Mouse (Mus musculus) lung, embryonic 15.5 days (tissue): ENCODE data around the gene Dok7. TPM values are rescaled to one million over a fixed set of nuclear protein-coding genes. Genes with fewer than 3 reads are reported as not detected.

Experiments
- ATAC-seq: fragments of 200-750 bp; cut with Nextera tagmentation; 2 replicates; pipeline ENCODE4 v1.8.0; 2017; ENCODE audit warnings: moderate number of reproducible peaks, borderline replicate concordance; ENCODE audit not compliant: low FRiP score, low TSS enrichment; ENCODE audit errors: extremely low read depth
- H3K27ac ChIP-seq: fragments of 300-500 bp; sonication (generic); 2 replicates; pipeline ENCODE4 v1.5.1; 2015; ENCODE audit warnings: moderate library complexity, mild to moderate bottlenecking, inconsistent platforms
- H3K27me3 ChIP-seq: fragments of 300-500 bp; sonication (generic); 2 replicates; pipeline ENCODE4 v1.6.1; 2015; ENCODE audit warnings: inconsistent platforms
- H3K36me3 ChIP-seq: fragments of 300-500 bp; sonication (generic); 2 replicates; pipeline ENCODE4 v1.6.1; 2015; ENCODE audit warnings: inconsistent platforms
- H3K4me1 ChIP-seq: fragments of 300-500 bp; sonication (generic); 2 replicates; pipeline ENCODE4 v1.6.1; 2015; ENCODE audit warnings: inconsistent platforms
- H3K4me2 ChIP-seq: fragments of 300-500 bp; sonication (generic); 2 replicates; pipeline ENCODE4 v1.6.1; 2015; ENCODE audit warnings: inconsistent platforms, mild to moderate bottlenecking, moderate library complexity
- H3K4me3 ChIP-seq: fragments of 300-500 bp; sonication (generic); 2 replicates; pipeline ENCODE4 v1.5.1; 2015; ENCODE audit warnings: mild to moderate bottlenecking, inconsistent platforms
- H3K9ac ChIP-seq: fragments of 300-500 bp; sonication (generic); 2 replicates; pipeline ENCODE4 v1.6.1; 2015; ENCODE audit warnings: inconsistent platforms
- H3K9me3 ChIP-seq: fragments of 300-500 bp; sonication (generic); 2 replicates; pipeline ENCODE4 v1.6.1; 2016; ENCODE audit warnings: inconsistent platforms
- WGBS: fragments of 180-500 bp; shearing (Covaris S2); methylation state at CpG from one replicate; pipeline ENCODE4 v1.1.7; 2015; 5-methylcytosine and 5-hydroxymethylcytosine counted together
- polyA plus RNA-seq: library from polyadenylated mRNA; unstranded; fragments of >200 nt; fragmentation: Nextera tagmentation; extraction: Ambion mirVana; gene quantifications from 2 replicates; pipeline ENCODE4 v1.2.1, GENCODE M21; 2015

The Dok7 gene
- polyA plus RNA-seq, 1 experiment from 2014 or later: 2.6 TPM

DNA sequence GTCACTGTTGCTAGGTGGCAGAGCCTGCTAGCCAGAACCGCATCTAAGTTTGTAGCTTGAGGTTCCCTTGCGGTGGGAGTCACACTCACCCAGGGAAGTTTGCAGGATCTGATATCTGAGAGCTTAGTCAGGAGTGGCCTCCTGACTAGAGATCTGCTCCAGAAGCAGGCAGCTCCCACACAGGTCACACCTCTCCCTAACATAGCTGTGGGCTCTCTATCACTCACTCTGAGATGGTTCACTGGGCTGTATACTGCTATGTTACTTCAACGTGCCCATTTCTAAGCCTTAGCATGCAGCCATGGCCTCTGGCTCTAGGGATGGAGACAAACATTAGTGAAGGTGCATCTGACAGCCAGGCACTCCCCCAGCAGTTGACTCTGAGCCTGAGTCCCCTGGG lies 35.1 kb downstream of the Dok7 start:
- H3K9ac ChIP-seq: no peak overlapping the region
- no peaks in the 10 kb centered on the region for H3K9me3 ChIP-seq
- WGBS: 80% methylated on average over 3 of the region's 3 CpGs
- H3K4me3 ChIP-seq: no peak overlapping the region
- no peaks in the 10 kb centered on the region for H3K4me1 ChIP-seq
- peaks cover 46% of the 10 kb centered on the region for H3K36me3 ChIP-seq
- H3K4me2 ChIP-seq: no peak overlapping the region
- H3K27ac ChIP-seq: no peak overlapping the region
- ATAC-seq: no peak
- H3K27me3 ChIP-seq: no peaks in the 10 kb centered on the region

GRCm38 (mm10) chr5:35103086-35103485 lies 46.5 kb downstream of the Dok7 start:
- peaks cover 37% of the 10 kb centered on the region for H3K36me3 ChIP-seq
- ATAC-seq: no peak
- H3K27ac ChIP-seq: no peak overlapping the region
- H3K4me1 ChIP-seq: peaks cover 26% of the 10 kb centered on the region
- peak overlapping the region; percentile 83 for H3K4me2 ChIP-seq
- no peaks in the 10 kb centered on the region for H3K9me3 ChIP-seq
- no peaks in the 10 kb centered on the region for H3K27me3 ChIP-seq
- H3K9ac ChIP-seq: no peak overlapping the region
- H3K4me3 ChIP-seq: no peak overlapping the region
- WGBS: 62% methylated on average over 8 of the region's 8 CpGs

- WGBS: 38% methylated on average over 2 of the region's 2 CpGs
- Histone ChIP-seq H3K9ac (peak overlapping the region; percentile 19; the same call in 1 of the 2 replicates), H3K27me3 (no peaks in the 10 kb centered on the region), H3K27ac (no peak overlapping the region), H3K4me1 (peaks cover 26% of the 10 kb centered on the region), H3K4me3 (peak overlapping the region; percentile 58), H3K4me2 (peak overlapping the region; percentile 83), H3K36me3 (peaks cover 32% of the 10 kb centered on the region), H3K9me3 (no peaks in the 10 kb centered on the region)
- ATAC-seq: no peak
These were observed 47.0 kb downstream of the Dok7 start for GRCm38 (mm10) chr5:35103528-35103927.

- peak overlapping the region; percentile 40; the same call in 1 of the 2 replicates for H3K27ac ChIP-seq
- H3K36me3 ChIP-seq: peaks cover 24% of the 10 kb centered on the region
- H3K9me3 ChIP-seq: no peaks in the 10 kb centered on the region
- peaks cover 26% of the 10 kb centered on the region for H3K4me1 ChIP-seq
- H3K27me3 ChIP-seq: no peaks in the 10 kb centered on the region
- WGBS: 50% methylated on average over 8 of the region's 8 CpGs
- H3K9ac ChIP-seq: peak overlapping the region; percentile 19; the same call in 1 of the 2 replicates
- no peak for ATAC-seq
- peak overlapping the region; percentile 58 for H3K4me3 ChIP-seq
- H3K4me2 ChIP-seq: peak overlapping the region; percentile 83
These were observed 47.8 kb downstream of the Dok7 start for GRCm38 (mm10) chr5:35104183-35104959.

GRCm38 (mm10) chr5:35104960-35105921 lies 48.7 kb downstream of the Dok7 start, which contains the start of gene Lrpap1:
Gene Lrpap1 (minus strand): TSS chr5:35105766.
- Histone ChIP-seq H3K4me3 (peak within 1 kb of the TSS; percentile 58), H3K27me3 (no peaks in the 10 kb centered on the region)

DNA sequence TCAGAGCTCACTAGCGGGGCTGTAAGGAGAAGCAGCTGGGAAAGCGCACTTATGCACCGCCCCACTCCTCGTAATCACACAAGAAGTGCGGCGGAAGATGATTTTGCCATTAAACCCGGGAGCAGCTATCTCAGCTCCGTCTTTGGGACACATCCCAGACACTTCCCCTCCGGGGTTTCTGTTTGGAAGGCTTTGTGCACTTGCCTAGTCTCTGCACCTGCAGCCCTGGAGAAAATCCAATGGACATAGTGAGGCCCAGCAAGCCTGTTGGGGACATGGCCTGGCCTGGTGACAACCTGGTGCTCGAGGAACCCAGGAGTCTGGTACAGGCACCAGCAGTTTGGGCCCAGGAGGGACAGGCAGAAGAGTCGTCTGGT lies 49.3 kb downstream of the Dok7 start:
- Histone ChIP-seq H3K4me2 (peak overlapping the region; percentile 83), H3K27me3 (no peaks in the 10 kb centered on the region), H3K9ac (peak overlapping the region; percentile 35), H3K27ac (no peak overlapping the region; the same call in 1 of the 2 replicates), H3K36me3 (peaks cover 15% of the 10 kb centered on the region), H3K9me3 (no peaks in the 10 kb centered on the region), H3K4me3 (peak overlapping the region; percentile 58), H3K4me1 (peaks cover 26% of the 10 kb centered on the region)
- peak; percentile 57 for ATAC-seq
- WGBS: 7% methylated on average over 11 of the region's 11 CpGs

More at GRCm38 (mm10) chr5:35104960-35105921, 48.7 kb downstream of the Dok7 start, which contains the start of gene Lrpap1:
- WGBS: under 1% methylated on average over 39 of the region's 39 CpGs
- peaks cover 26% of the 10 kb centered on the region for H3K4me1 ChIP-seq
- peak within 1 kb of the TSS; percentile 83 for H3K4me2 ChIP-seq
- H3K36me3 ChIP-seq: peaks cover 21% of the 10 kb centered on the region
- peak; percentile 95 for ATAC-seq
- peak within 1 kb of the TSS; percentile 61 for H3K27ac ChIP-seq
- peak within 1 kb of the TSS; percentile 55 for H3K9ac ChIP-seq
- no peaks in the 10 kb centered on the region for H3K9me3 ChIP-seq

- H3K27me3 ChIP-seq: no peaks in the 10 kb centered on the region
- ATAC-seq: no peak
- H3K4me2 ChIP-seq: no peak overlapping the region
- H3K36me3 ChIP-seq: no peaks in the 10 kb centered on the region
- H3K4me1 ChIP-seq: no peaks in the 10 kb centered on the region
- 47% methylated on average over 4 of the region's 4 CpGs for WGBS
- H3K9ac ChIP-seq: no peak overlapping the region
- H3K27ac ChIP-seq: no peak overlapping the region
- no peak overlapping the region for H3K4me3 ChIP-seq
- no peaks in the 10 kb centered on the region for H3K9me3 ChIP-seq
These were observed 55.9 kb downstream of the Dok7 start for GRCm38 (mm10) chr5:35112444-35112843.

- Histone ChIP-seq H3K4me2 (no peak overlapping the region), H3K4me3 (no peak overlapping the region), H3K9me3 (no peaks in the 10 kb centered on the region), H3K9ac (no peak overlapping the region), H3K27me3 (no peaks in the 10 kb centered on the region; the same call in 1 of the 2 replicates), H3K36me3 (no peaks in the 10 kb centered on the region), H3K4me1 (no peaks in the 10 kb centered on the region), H3K27ac (no peak overlapping the region)
- ATAC-seq: no peak
- WGBS: 71% methylated on average over 3 of the region's 3 CpGs
These were observed 59.4 kb downstream of the Dok7 start for GRCm38 (mm10) chr5:35116002-35116401.

GRCm38 (mm10) chr5:35117633-35118032 lies 61.1 kb downstream of the Dok7 start:
- Histone ChIP-seq H3K9ac (no peak overlapping the region), H3K4me2 (no peak overlapping the region), H3K27me3 (no peaks in the 10 kb centered on the region; the same call in 1 of the 2 replicates), H3K27ac (no peak overlapping the region), H3K4me3 (no peak overlapping the region), H3K4me1 (no peaks in the 10 kb centered on the region), H3K36me3 (no peaks in the 10 kb centered on the region), H3K9me3 (no peaks in the 10 kb centered on the region)
- ATAC-seq: no peak
- WGBS: 53% methylated on average over 3 of the region's 3 CpGs

GRCm38 (mm10) chr5:35118418-35118817 lies 61.9 kb downstream of the Dok7 start:
- ATAC-seq: no peak
- Histone ChIP-seq H3K4me3 (no peak overlapping the region), H3K27me3 (no peaks in the 10 kb centered on the region; the same call in 1 of the 2 replicates), H3K4me1 (no peaks in the 10 kb centered on the region), H3K9ac (no peak overlapping the region), H3K9me3 (no peaks in the 10 kb centered on the region), H3K4me2 (no peak overlapping the region), H3K27ac (no peak overlapping the region), H3K36me3 (no peaks in the 10 kb centered on the region)
- WGBS: 87% methylated on average over 2 of the region's 2 CpGs

DNA sequence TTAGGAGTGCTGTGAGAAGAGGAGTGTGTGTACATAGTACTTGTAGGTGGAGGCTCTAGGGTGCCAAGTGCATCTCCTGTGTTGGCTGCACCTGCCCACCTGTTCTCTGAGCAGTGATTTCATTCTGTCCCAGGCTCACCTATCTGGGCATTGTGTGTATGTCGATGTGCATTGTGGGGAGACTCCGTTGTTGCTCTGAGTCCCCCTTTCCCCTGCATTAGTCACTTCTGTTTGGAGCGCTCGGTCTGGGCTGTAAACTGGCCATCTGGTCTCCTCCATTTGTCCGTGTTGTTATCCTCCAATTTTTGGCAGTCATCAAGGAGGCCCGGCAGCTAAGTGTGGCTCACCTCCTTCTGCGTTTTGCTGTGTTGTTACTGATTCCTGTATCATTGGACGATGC lies 63.5 kb downstream of the Dok7 start:
- no peaks in the 10 kb centered on the region for H3K9me3 ChIP-seq
- no peaks in the 10 kb centered on the region for H3K4me1 ChIP-seq
- WGBS: 72% methylated on average over 8 of the region's 8 CpGs
- no peaks in the 10 kb centered on the region for H3K36me3 ChIP-seq
- no peak overlapping the region for H3K9ac ChIP-seq
- H3K4me2 ChIP-seq: no peak overlapping the region
- no peak overlapping the region for H3K4me3 ChIP-seq
- H3K27me3 ChIP-seq: no peaks in the 10 kb centered on the region; the same call in 1 of the 2 replicates
- no peak overlapping the region for H3K27ac ChIP-seq
- no peak for ATAC-seq
